Mouse (Mus musculus) ES-E14 (cell line): Measurements from ENCODE around the gene Setd1b. TPM values are rescaled to one million over a fixed set of nuclear protein-coding genes. Genes with fewer than 3 reads are reported as not detected.

Experiments used
- DNase-seq: peaks from one replicate; pipeline ENCODE4 v3.0.0-alpha.2; 2013; ENCODE audit warnings: low read depth, low spot score
- H3K27ac ChIP-seq: 2 replicates; pipeline ENCODE4 v1.5.1; 2012; ENCODE audit warnings: low read depth, mild to moderate bottlenecking, low read length, moderate library complexity, mixed read lengths; ENCODE audit not compliant: poor library complexity, insufficient read depth, severe bottlenecking
- H3K36me3 ChIP-seq: 2 replicates; pipeline ENCODE4 v1.6.1; 2012; ENCODE audit warnings: mild to moderate bottlenecking, low read length, moderate library complexity, mixed read lengths; ENCODE audit not compliant: control insufficient read depth, poor library complexity, insufficient read depth, severe bottlenecking
- H3K4me1 ChIP-seq, 2 experiments: fragments of 150-350 bp in 1 of 2; sonication (generic) in 1 of 2; 2 replicates each; pipeline ENCODE4 v1.6.1; 2012; ENCODE audit warnings: low read length in 2 of 2, mild to moderate bottlenecking in 1 of 2, mixed read lengths in 1 of 2; ENCODE audit not compliant: control insufficient read depth in 2 of 2, insufficient read depth in 2 of 2, poor library complexity in 1 of 2
- H3K4me3 ChIP-seq, 2 experiments: fragments of 150-350 bp in 1 of 2; sonication (generic) in 1 of 2; 2 replicates each; pipeline ENCODE4 v1.5.1; 2012; ENCODE audit warnings: low read length in 2 of 2, low read depth in 1 of 2, mild to moderate bottlenecking in 1 of 2, mixed read lengths in 1 of 2; ENCODE audit not compliant: insufficient read depth in 1 of 2, poor library complexity in 1 of 2, severe bottlenecking in 1 of 2
- H3K9ac ChIP-seq: 2 replicates; pipeline ENCODE4 v1.6.1; 2012; ENCODE audit warnings: low read depth, mild to moderate bottlenecking, low read length, mixed read lengths; ENCODE audit not compliant: poor library complexity, insufficient read depth, severe bottlenecking
- H3K9me3 ChIP-seq: fragments of 150-350 bp; sonication (generic); 2 replicates; pipeline ENCODE4 v1.6.1; 2012; ENCODE audit warnings: low read depth, mild to moderate bottlenecking, low read length; ENCODE audit not compliant: control insufficient read depth, insufficient read depth
- CHD2 ChIP-seq: IDR thresholded peaks from 2 replicates; pipeline ENCODE4 v1.6.1; 2014; ENCODE audit warnings: mild to moderate bottlenecking, low read depth, low read length, inconsistent platforms
- HCFC1 ChIP-seq: IDR thresholded peaks from 2 replicates; pipeline ENCODE4 v1.6.1; 2012; ENCODE audit warnings: low read length, inconsistent platforms, borderline replicate concordance; ENCODE audit not compliant: insufficient read depth
- MAFK ChIP-seq: IDR thresholded peaks from 2 replicates; pipeline ENCODE4 v1.6.1; 2014; ENCODE audit warnings: mild to moderate bottlenecking, low read depth, low read length, inconsistent platforms; ENCODE audit not compliant: insufficient read depth
- ZC3H11A ChIP-seq: IDR thresholded peaks from 2 replicates; pipeline ENCODE4 v1.6.1; 2012; ENCODE audit warnings: low read depth, mild to moderate bottlenecking, inconsistent platforms, low read length, borderline replicate concordance
- ZNF384 ChIP-seq: IDR thresholded peaks from 2 replicates; pipeline ENCODE4 v1.6.1; 2012; ENCODE audit warnings: low read depth, low read length, inconsistent platforms
- in situ Hi-C, 2 experiments: fragments of 600-800 bp; cut with MboI; formaldehyde crosslinking; loops; one replicate each; pipeline ENCODE4 v1.15.1; 2025; ENCODE audit warnings: low sequenced_read_pairs in 2 of 2, inconsistent platforms in 1 of 2; ENCODE audit not compliant: unreplicated experiment in 2 of 2
- total RNA-seq: library from RNA; depleted of rRNA; stranded (reverse); fragments of 300-350 nt; gene quantifications from 2 replicates; pipeline ENCODE4 v1.2.3, GENCODE M21; 2012; rRNA removed

Gene Setd1b
- 7.6 and 9.8 TPM in 2 replicates for total RNA-seq

DNA sequence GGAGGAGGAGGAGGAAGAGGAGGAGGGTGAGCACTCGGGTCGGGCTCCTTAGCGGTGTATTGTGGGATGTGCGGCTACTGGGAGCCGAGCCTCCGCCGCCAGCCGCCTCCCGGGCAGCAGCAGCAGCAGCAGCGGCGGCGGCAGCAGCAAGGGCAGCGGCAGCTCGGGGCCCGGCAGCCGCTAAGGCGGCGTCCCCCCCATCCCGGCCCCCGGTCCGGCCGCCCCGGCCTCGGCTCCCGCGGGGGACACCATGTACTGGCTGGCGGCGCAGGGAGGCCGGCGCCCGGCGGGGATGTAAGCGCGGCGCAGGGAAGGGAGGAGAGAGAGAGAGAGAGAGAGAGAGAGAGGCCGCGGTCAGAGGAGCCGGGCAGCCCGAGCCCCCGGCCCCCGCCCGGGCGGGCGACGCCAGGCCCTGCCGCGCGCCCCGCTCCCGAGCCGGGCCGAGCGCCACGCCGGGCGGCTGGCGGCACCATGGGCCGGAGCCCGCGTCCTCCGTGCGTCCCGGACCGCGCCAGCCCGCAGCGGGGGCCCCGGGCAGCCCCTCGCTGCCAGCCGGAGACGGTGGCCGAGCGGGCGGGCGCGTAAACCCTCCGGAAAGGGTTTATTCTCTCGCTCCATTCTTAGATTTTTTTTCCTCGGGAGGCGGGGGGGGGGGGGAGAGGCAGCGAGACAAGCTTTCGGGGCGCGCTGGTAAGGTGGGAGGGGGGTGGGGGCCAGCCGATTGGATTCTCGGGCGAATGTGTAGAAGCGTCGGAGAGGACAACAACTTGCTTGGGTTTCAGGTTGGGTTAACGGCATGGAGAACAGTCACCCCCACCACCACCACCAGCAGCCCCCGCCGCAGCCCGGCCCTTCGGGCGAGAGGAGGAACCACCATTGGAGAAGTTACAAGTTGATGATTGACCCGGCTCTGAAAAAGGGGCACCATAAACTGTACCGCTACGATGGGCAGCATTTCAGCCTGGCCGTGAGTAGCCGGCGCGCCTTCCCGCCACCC is at the start of gene Setd1b:
TSS of gene Setd1b (plus strand) at position 33 of the 997 bp plus-strand sequence.
- peaks cover 8 to 13% of the 10 kb centered on the region in 2 experiments; a peak in 2 of 4 replicates for H3K4me1 ChIP-seq
- in situ Hi-C loops, result no loop called here
- DNase-seq, result no peak

GRCm38 (mm10) chr5:123093077-123093633 is 48.8 kb upstream of the Setd1b start:
- H3K9me3 ChIP-seq, result no peaks in the 10 kb centered on the region
- peaks cover 3% of the 10 kb centered on the region; the same call in 1 of the 2 replicates for H3K36me3 ChIP-seq
- DNase-seq, result no peak
- in situ Hi-C loops, result no loop called here
- TF ChIP-seq CHD2, result no peak
- no peak for TF ChIP-seq ZC3H11A
- no peak for TF ChIP-seq MAFK
- no peak for TF ChIP-seq HCFC1
- no peak for TF ChIP-seq ZNF384
- H3K4me1 ChIP-seq, result peaks cover 0 to 3% of the 10 kb centered on the region in 2 experiments; a peak in 1 of 4 replicates
- H3K9ac ChIP-seq, result no peak overlapping the region; the same call in 1 of the 2 replicates
- H3K27ac ChIP-seq, result no peak overlapping the region
- H3K4me3 ChIP-seq, result no peak overlapping the region

More for the DNA sequence above, at the start of gene Setd1b:
- Histone ChIP-seq H3K27ac (peak within 1 kb of the TSS; percentile 94), H3K9ac (peak within 1 kb of the TSS; percentile 90), H3K9me3 (no peaks in the 10 kb centered on the region), H3K36me3 (peaks cover 23% of the 10 kb centered on the region), H3K4me3 (peak within 1 kb of the TSS; percentile 63 to 76)
- TF ChIP-seq ZNF384, result no peak
- TF ChIP-seq MAFK, result no peak
- no peak for TF ChIP-seq HCFC1
- TF ChIP-seq CHD2, result no peak
- no peak for TF ChIP-seq ZC3H11A

GRCm38 (mm10) chr5:123094238-123094991 is 47.6 kb upstream of the Setd1b start:
- no peak overlapping the region for H3K27ac ChIP-seq
- H3K4me1 ChIP-seq, result peaks cover 0 to 3% of the 10 kb centered on the region in 2 experiments; a peak in 1 of 4 replicates
- TF ChIP-seq HCFC1 (no peak), MAFK (no peak), ZNF384 (no peak), CHD2 (no peak), ZC3H11A (no peak)
- in situ Hi-C loops, result no loop called here
- H3K9me3 ChIP-seq, result no peaks in the 10 kb centered on the region
- DNase-seq, result no peak
- H3K4me3 ChIP-seq, result no peak overlapping the region
- 0 out of 2 replicates have a peak, but pooled peaks cover 4% of the 10 kb centered on the region for H3K36me3 ChIP-seq
- H3K9ac ChIP-seq, result no peak overlapping the region

- Histone ChIP-seq H3K36me3 (0 out of 2 replicates have a peak, but pooled peaks cover 4% of the 10 kb centered on the region), H3K4me1 (peaks cover 0 to 3% of the 10 kb centered on the region in 2 experiments; a peak in 1 of 4 replicates), H3K4me3 (no peak overlapping the region), H3K27ac (no peak overlapping the region), H3K9me3 (no peaks in the 10 kb centered on the region), H3K9ac (no peak overlapping the region)
- TF ChIP-seq ZNF384 (no peak), HCFC1 (no peak), MAFK (no peak), CHD2 (no peak), ZC3H11A (no peak)
- in situ Hi-C loops, result no loop called here
- DNase-seq, result no peak
These were observed 45.7 kb upstream of the Setd1b start for GRCm38 (mm10) chr5:123096299-123096698.
